Mouse (Mus musculus) brain, adult 2 months (tissue): Measurements from ENCODE around the gene Sptlc3.

Experiments used
- DNase-seq: peaks from one replicate; pipeline ENCODE4 v3.0.0; 2011; ENCODE audit warnings: low read depth, low spot score

Sptlc3 gene

GRCm38 (mm10) chr2:139637861-139638260 lies 144.1 kb downstream of the Sptlc3 start:
- DNase-seq = peak; percentile 3

- DNase-seq = no peak
These were observed 148.2 kb downstream of the Sptlc3 start for GRCm38 (mm10) chr2:139641757-139642385.

- peak; percentile 83 for DNase-seq
These were observed 155.8 kb downstream of the Sptlc3 start for GRCm38 (mm10) chr2:139649518-139649917.

- DNase-seq = no peak
These were observed 163.0 kb downstream of the Sptlc3 start for GRCm38 (mm10) chr2:139656750-139657149.

- no peak for DNase-seq
These were observed 178.1 kb downstream of the Sptlc3 start for GRCm38 (mm10) chr2:139671838-139672237.

- DNase-seq = no peak
These were observed 178.7 kb downstream of the Sptlc3 start for GRCm38 (mm10) chr2:139672371-139672770.

- peak; percentile 91 for DNase-seq
These were observed 183.5 kb downstream of the Sptlc3 start for GRCm38 (mm10) chr2:139677065-139677762.

- peak; percentile 40 for DNase-seq
These were observed 184.1 kb downstream of the Sptlc3 start, which contains the start of gene Ism1 for GRCm38 (mm10) chr2:139677809-139678274. TSS of gene Ism1 (plus strand) at chr2:139678178.

GRCm38 (mm10) chr2:139678275-139679140 lies 184.8 kb downstream of the Sptlc3 start:
- DNase-seq = peak; percentile 86

GRCm38 (mm10) chr2:139682540-139682939 lies 188.8 kb downstream of the Sptlc3 start:
- no peak for DNase-seq
